Mouse (Mus musculus): ENCODE measurements at regions not wholly inside any gene's neighbourhood (a gene's known extent, or its start where the extent isn't known, plus 50 kb on each side); places are given as distances from the start of the nearest gene placed in this dataset.

DNA sequence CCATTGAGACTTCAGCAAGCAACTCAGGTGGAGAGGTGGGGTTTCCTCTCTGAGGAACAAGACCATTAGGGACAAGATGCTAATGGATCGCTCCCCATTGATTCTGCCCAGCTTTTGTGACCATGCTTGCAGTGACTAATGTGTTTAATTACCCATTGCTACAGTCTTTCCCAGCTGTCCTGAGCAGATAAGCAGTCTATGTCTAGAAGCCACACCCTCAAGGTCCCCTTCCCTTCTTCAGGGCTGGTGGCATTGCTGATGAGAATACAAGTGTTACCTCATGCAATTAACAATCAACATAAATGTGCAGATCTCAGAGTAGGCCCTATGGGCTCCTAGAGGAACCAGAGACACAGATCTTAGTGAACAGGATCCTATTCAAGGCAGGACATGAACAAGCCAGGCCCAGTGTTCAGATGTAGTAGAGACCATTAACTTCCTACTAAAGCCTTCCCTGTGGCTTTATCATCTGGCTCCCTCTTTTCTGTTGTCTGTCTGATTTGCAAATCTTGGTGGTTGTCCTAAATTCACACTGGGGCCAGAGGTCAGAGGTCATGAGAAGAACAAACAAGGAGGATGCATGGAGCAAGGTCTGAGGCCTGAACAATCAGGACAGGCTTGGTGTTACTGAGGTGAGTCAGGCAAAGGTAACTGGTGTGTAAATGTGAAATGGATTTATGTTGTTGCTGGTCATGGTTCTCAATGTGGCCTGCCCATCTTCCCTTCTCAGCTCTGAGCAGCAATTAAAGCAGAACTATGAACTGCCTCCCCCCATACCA is 56.8 kb downstream of the Odc1 start:
- H3K9me3 ChIP-seq (ENCODE audit: control insufficient read depth, low read length), result no peaks in the 10 kb centered on the region
- H3K4me1 ChIP-seq (ENCODE audit: control insufficient read depth, insufficient read depth, low read length), result no peaks in the 10 kb centered on the region
- H3K9ac ChIP-seq (ENCODE audit: low read length), result no peak overlapping the region
- DNase-seq (ENCODE audit: low spot score) (no peak), ATAC-seq (ENCODE audit: insufficient read depth, low FRiP score, low TSS enrichment) (no peak)
- H3K4me3 ChIP-seq (ENCODE audit: low read depth, low read length), result no peak overlapping the region
- H3K36me3 ChIP-seq (ENCODE audit: control insufficient read depth, insufficient read depth, low read length), result no peaks in the 10 kb centered on the region
- H3K27me3 ChIP-seq (ENCODE audit: control insufficient read depth, insufficient read depth, low read length), result no peaks in the 10 kb centered on the region
- H3K27ac ChIP-seq (ENCODE audit: low read depth, low read length), result no peak overlapping the region
- H3K4me2 ChIP-seq (ENCODE audit: low read depth), result no peak overlapping the region
- 77% methylated on average over 1 of the region's 1 CpGs for WGBS

- H3K36me3 ChIP-seq (ENCODE audit: control insufficient read depth, insufficient read depth, low read length), result no peaks in the 10 kb centered on the region
- 94% methylated on average over 2 of the region's 2 CpGs for WGBS
- H3K4me2 ChIP-seq (ENCODE audit: low read depth), result no peak overlapping the region
- no peak for DNase-seq (ENCODE audit: low spot score)
- no peaks in the 10 kb centered on the region for H3K27me3 ChIP-seq (ENCODE audit: control insufficient read depth, insufficient read depth, low read length)
- H3K4me1 ChIP-seq (ENCODE audit: control insufficient read depth, insufficient read depth, low read length), result no peaks in the 10 kb centered on the region
- H3K4me3 ChIP-seq (ENCODE audit: low read depth, low read length), result no peak overlapping the region
- H3K27ac ChIP-seq (ENCODE audit: low read depth, low read length), result no peak overlapping the region
- ATAC-seq (ENCODE audit: insufficient read depth, low FRiP score, low TSS enrichment), result no peak
- no peaks in the 10 kb centered on the region for H3K9me3 ChIP-seq (ENCODE audit: control insufficient read depth, low read length)
- no peak overlapping the region for H3K9ac ChIP-seq (ENCODE audit: low read length)
Measured at GRCm38 (mm10) chr12:17603576-17603975, 59.0 kb downstream of the Odc1 start.

GRCm38 (mm10) chr12:17610384-17610783 is 65.8 kb downstream of the Odc1 start:
- Histone ChIP-seq H3K9ac (ENCODE audit: low read length) (no peak overlapping the region), H3K36me3 (ENCODE audit: control insufficient read depth, insufficient read depth, low read length) (no peaks in the 10 kb centered on the region), H3K27ac (ENCODE audit: low read depth, low read length) (no peak overlapping the region), H3K4me1 (ENCODE audit: control insufficient read depth, insufficient read depth, low read length) (no peaks in the 10 kb centered on the region), H3K9me3 (ENCODE audit: control insufficient read depth, low read length) (no peaks in the 10 kb centered on the region), H3K27me3 (ENCODE audit: control insufficient read depth, insufficient read depth, low read length) (no peaks in the 10 kb centered on the region), H3K4me3 (ENCODE audit: low read depth, low read length) (no peak overlapping the region), H3K4me2 (ENCODE audit: low read depth) (no peak overlapping the region)
- DNase-seq (ENCODE audit: low spot score) (no peak), ATAC-seq (ENCODE audit: insufficient read depth, low FRiP score, low TSS enrichment) (no peak)
- 81% methylated on average over 1 of the region's 1 CpGs for WGBS

DNA sequence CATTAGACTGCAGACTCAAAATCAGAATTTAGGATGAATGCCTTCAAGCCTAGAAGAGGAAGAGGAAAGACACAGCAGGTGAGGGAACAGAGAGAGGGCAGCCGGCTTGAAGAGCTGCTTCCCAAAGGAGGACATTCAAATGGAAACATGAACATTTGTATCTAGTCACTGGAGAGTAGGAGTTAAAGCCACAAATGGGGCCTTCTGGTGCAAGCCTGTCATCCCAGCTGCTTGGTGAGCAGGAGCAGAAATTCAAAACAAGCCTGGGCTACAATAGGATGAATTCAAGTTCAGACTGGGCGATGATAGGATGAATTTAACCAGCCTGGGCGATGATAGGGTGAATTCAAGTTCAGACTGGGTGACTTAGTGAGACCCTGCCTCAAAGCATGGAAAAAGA is 67.4 kb downstream of the Odc1 start:
- no peak for DNase-seq (ENCODE audit: low spot score)
- Histone ChIP-seq H3K9me3 (ENCODE audit: control insufficient read depth, low read length) (no peaks in the 10 kb centered on the region), H3K4me3 (ENCODE audit: low read depth, low read length) (no peak overlapping the region), H3K27me3 (ENCODE audit: control insufficient read depth, insufficient read depth, low read length) (no peaks in the 10 kb centered on the region), H3K27ac (ENCODE audit: low read depth, low read length) (no peak overlapping the region), H3K9ac (ENCODE audit: low read length) (no peak overlapping the region), H3K4me2 (ENCODE audit: low read depth) (no peak overlapping the region), H3K36me3 (ENCODE audit: control insufficient read depth, insufficient read depth, low read length) (no peaks in the 10 kb centered on the region), H3K4me1 (ENCODE audit: control insufficient read depth, insufficient read depth, low read length) (no peaks in the 10 kb centered on the region)
- 76% methylated on average over 3 of the region's 3 CpGs for WGBS
- ATAC-seq (ENCODE audit: insufficient read depth, low FRiP score, low TSS enrichment), result no peak

DNA sequence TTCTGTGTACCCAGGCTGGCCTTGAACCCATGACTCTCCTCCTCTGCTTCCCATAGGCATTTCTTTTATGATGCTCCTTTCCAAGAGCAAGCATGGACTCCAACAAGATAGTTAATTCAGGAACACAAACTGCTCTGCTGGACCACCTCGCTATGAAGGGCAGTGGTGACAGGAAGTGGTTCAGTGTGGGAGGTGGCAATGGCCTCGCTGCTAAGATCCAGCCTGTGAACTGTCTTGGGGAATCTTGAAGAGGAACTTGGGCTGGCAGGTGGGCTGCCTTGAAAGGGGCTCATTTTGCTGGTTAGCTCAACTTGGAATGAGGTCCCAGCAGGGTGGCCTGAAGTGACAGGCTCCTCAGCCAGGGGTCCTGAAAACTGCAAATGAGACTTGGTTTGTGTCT is 72.4 kb upstream of the Hpcal1 start:
- DNase-seq (ENCODE audit: low spot score) (no peak), ATAC-seq (ENCODE audit: insufficient read depth, low FRiP score, low TSS enrichment) (no peak)
- Histone ChIP-seq H3K27ac (ENCODE audit: low read depth, low read length) (no peak overlapping the region), H3K4me1 (ENCODE audit: control insufficient read depth, insufficient read depth, low read length) (no peaks in the 10 kb centered on the region), H3K27me3 (ENCODE audit: control insufficient read depth, insufficient read depth, low read length) (no peaks in the 10 kb centered on the region), H3K4me2 (ENCODE audit: low read depth) (no peak overlapping the region), H3K36me3 (ENCODE audit: control insufficient read depth, insufficient read depth, low read length) (no peaks in the 10 kb centered on the region), H3K9me3 (ENCODE audit: control insufficient read depth, low read length) (no peaks in the 10 kb centered on the region), H3K9ac (ENCODE audit: low read length) (no peak overlapping the region), H3K4me3 (ENCODE audit: low read depth, low read length) (no peak overlapping the region)
- 35% methylated on average over 2 of the region's 2 CpGs for WGBS

DNA sequence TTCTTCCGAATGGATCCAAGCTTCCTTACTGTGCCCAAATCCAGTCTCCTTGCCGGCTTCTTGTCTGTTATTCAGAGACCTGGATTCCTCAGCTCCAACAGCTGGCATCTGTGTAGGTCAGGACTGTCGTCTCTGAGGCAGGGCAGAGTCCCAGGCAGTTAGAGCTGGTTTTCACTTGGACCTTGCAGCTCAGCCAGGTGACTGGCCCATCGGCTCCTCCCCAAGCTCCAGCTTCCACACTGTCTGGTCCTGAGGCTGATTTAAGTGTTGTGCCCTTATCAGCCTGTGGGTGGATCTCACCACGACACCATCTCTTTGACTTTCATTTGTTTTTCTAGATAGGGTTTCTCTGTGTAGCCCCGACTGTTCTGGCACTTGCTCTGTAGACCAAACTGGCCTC is 70.4 kb upstream of the Hpcal1 start:
- ATAC-seq (ENCODE audit: insufficient read depth, low FRiP score, low TSS enrichment) (no peak), DNase-seq (ENCODE audit: low spot score) (no peak)
- Histone ChIP-seq H3K9ac (ENCODE audit: low read length) (no peak overlapping the region), H3K4me1 (ENCODE audit: control insufficient read depth, insufficient read depth, low read length) (no peaks in the 10 kb centered on the region), H3K9me3 (ENCODE audit: control insufficient read depth, low read length) (no peaks in the 10 kb centered on the region), H3K36me3 (ENCODE audit: control insufficient read depth, insufficient read depth, low read length) (no peaks in the 10 kb centered on the region), H3K27me3 (ENCODE audit: control insufficient read depth, insufficient read depth, low read length) (no peaks in the 10 kb centered on the region), H3K27ac (ENCODE audit: low read depth, low read length) (no peak overlapping the region), H3K4me2 (ENCODE audit: low read depth) (no peak overlapping the region), H3K4me3 (ENCODE audit: low read depth, low read length) (no peak overlapping the region)
- 64% methylated on average over 6 of the region's 6 CpGs for WGBS

- ATAC-seq (ENCODE audit: insufficient read depth, low FRiP score, low TSS enrichment) (0 out of 2 replicates have a peak, but pooled peaks have one; percentile 15), DNase-seq (ENCODE audit: low spot score) (no peak)
- peaks cover 8% of the 10 kb centered on the region for H3K4me1 ChIP-seq (ENCODE audit: control insufficient read depth, insufficient read depth, low read length)
- no peaks in the 10 kb centered on the region for H3K9me3 ChIP-seq (ENCODE audit: control insufficient read depth, low read length)
- H3K9ac ChIP-seq (ENCODE audit: low read length), result no peak overlapping the region
- no peaks in the 10 kb centered on the region for H3K27me3 ChIP-seq (ENCODE audit: control insufficient read depth, insufficient read depth, low read length)
- H3K27ac ChIP-seq (ENCODE audit: low read depth, low read length), result no peak overlapping the region
- H3K4me3 ChIP-seq (ENCODE audit: low read depth, low read length), result no peak overlapping the region
- 29% methylated on average over 6 of the region's 6 CpGs for WGBS
- no peak overlapping the region for H3K4me2 ChIP-seq (ENCODE audit: low read depth)
- no peaks in the 10 kb centered on the region for H3K36me3 ChIP-seq (ENCODE audit: control insufficient read depth, insufficient read depth, low read length)
Measured at GRCm38 (mm10) chr12:17621487-17621888, 69.2 kb upstream of the Hpcal1 start.

- Histone ChIP-seq H3K27ac (ENCODE audit: low read depth, low read length) (no peak overlapping the region), H3K36me3 (ENCODE audit: control insufficient read depth, insufficient read depth, low read length) (no peaks in the 10 kb centered on the region), H3K4me3 (ENCODE audit: low read depth, low read length) (no peak overlapping the region), H3K27me3 (ENCODE audit: control insufficient read depth, insufficient read depth, low read length) (no peaks in the 10 kb centered on the region), H3K4me1 (ENCODE audit: control insufficient read depth, insufficient read depth, low read length) (peaks cover 8% of the 10 kb centered on the region), H3K9ac (ENCODE audit: low read length) (no peak overlapping the region), H3K9me3 (ENCODE audit: control insufficient read depth, low read length) (no peaks in the 10 kb centered on the region), H3K4me2 (ENCODE audit: low read depth) (no peak overlapping the region)
- 41% methylated on average over 8 of the region's 8 CpGs for WGBS
- ATAC-seq (ENCODE audit: insufficient read depth, low FRiP score, low TSS enrichment) (no peak), DNase-seq (ENCODE audit: low spot score) (no peak)
Measured at GRCm38 (mm10) chr12:17622509-17623005, 68.1 kb upstream of the Hpcal1 start.

DNA sequence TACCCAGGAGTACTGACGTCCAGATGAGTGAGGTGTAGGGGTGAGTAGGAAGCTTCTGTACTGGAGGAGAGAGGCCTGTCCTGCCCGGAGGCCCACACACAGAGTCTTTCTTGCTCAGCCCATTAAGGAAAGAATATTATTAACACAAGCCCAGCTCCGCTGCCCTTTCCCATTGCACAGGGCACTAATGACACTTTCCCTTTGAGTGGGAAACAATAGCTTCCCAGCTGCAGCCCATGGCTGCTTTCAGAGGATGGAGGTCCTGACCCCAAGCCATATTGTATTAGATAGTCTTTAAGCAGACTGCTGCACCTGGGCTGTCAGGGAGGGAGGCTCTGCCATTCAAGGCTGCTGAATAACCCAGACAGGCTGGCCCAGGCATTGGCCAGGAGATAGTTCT is 64.6 kb upstream of the Hpcal1 start:
- Histone ChIP-seq H3K9me3 (ENCODE audit: control insufficient read depth, low read length) (no peaks in the 10 kb centered on the region; the same call in 1 of the 2 replicates), H3K4me1 (ENCODE audit: control insufficient read depth, insufficient read depth, low read length) (peaks cover 8% of the 10 kb centered on the region), H3K27me3 (ENCODE audit: control insufficient read depth, insufficient read depth, low read length) (no peaks in the 10 kb centered on the region), H3K36me3 (ENCODE audit: control insufficient read depth, insufficient read depth, low read length) (no peaks in the 10 kb centered on the region), H3K27ac (ENCODE audit: low read depth, low read length) (peak overlapping the region; percentile 46; the same call in 1 of the 2 replicates), H3K4me2 (ENCODE audit: low read depth) (no peak overlapping the region), H3K9ac (ENCODE audit: low read length) (no peak overlapping the region), H3K4me3 (ENCODE audit: low read depth, low read length) (no peak overlapping the region)
- ATAC-seq (ENCODE audit: insufficient read depth, low FRiP score, low TSS enrichment) (peak; percentile 80), DNase-seq (ENCODE audit: low spot score) (peak; percentile 72)
- 22% methylated on average over 3 of the region's 3 CpGs for WGBS
